Mouse (Mus musculus) hindbrain, embryonic 13.5 days (tissue): ENCODE data around the gene Lcat. TPM values are rescaled to one million over a fixed set of nuclear protein-coding genes. Genes with fewer than 3 reads are reported as not detected.
"Not testable (repeated sequence)": the region's sequence is repeated elsewhere in the genome, so short reads cannot be mapped to it uniquely, and the experiment has no call there.

Source experiments
- ATAC-seq: fragments of 200-750 bp; cut with Nextera tagmentation; 2 replicates; pipeline ENCODE4 v1.8.0; 2017; ENCODE audit warnings: moderate TSS enrichment; ENCODE audit not compliant: low FRiP score
- H3K27ac ChIP-seq: fragments of 300-500 bp; sonication (generic); 2 replicates; pipeline ENCODE4 v1.5.1; 2015; ENCODE audit warnings: inconsistent platforms, mild to moderate bottlenecking, moderate library complexity
- H3K27me3 ChIP-seq: fragments of 300-500 bp; sonication (generic); 2 replicates; pipeline ENCODE4 v1.6.1; 2015; ENCODE audit warnings: mild to moderate bottlenecking, inconsistent platforms
- H3K36me3 ChIP-seq: fragments of 300-500 bp; sonication (generic); 2 replicates; pipeline ENCODE4 v1.6.1; 2015; ENCODE audit warnings: mild to moderate bottlenecking, inconsistent platforms
- H3K4me1 ChIP-seq: fragments of 300-500 bp; sonication (generic); replicated peaks from 2 replicates; pipeline ENCODE4 v1.6.1; 2015; ENCODE audit warnings: inconsistent platforms
- H3K4me2 ChIP-seq: fragments of 300-500 bp; sonication (generic); 2 replicates; pipeline ENCODE4 v1.6.1; 2015; ENCODE audit warnings: inconsistent platforms, mild to moderate bottlenecking, moderate library complexity
- H3K4me3 ChIP-seq: fragments of 300-500 bp; sonication (generic); 2 replicates; pipeline ENCODE4 v1.5.1; 2015; ENCODE audit warnings: mild to moderate bottlenecking, inconsistent platforms
- H3K9ac ChIP-seq: fragments of 300-500 bp; sonication (generic); 2 replicates; pipeline ENCODE4 v1.6.1; 2015; ENCODE audit warnings: mild to moderate bottlenecking, inconsistent platforms
- H3K9me3 ChIP-seq: fragments of 300-500 bp; sonication (generic); 2 replicates; pipeline ENCODE4 v1.6.1; 2016; ENCODE audit warnings: inconsistent platforms
- WGBS: fragments of 180-500 bp; shearing (Covaris S2); methylation state at CpG from one replicate; pipeline ENCODE4 v1.1.7; 2015; 5-methylcytosine and 5-hydroxymethylcytosine counted together
- polyA plus RNA-seq: library from polyadenylated mRNA; unstranded; fragments of >200 nt; fragmentation: Nextera tagmentation; extraction: Ambion mirVana; gene quantifications from 2 replicates; pipeline ENCODE4 v1.2.1, GENCODE M21; 2015

Gene Lcat
- 0.90 and 1.0 TPM in 2 replicates for polyA plus RNA-seq

DNA sequence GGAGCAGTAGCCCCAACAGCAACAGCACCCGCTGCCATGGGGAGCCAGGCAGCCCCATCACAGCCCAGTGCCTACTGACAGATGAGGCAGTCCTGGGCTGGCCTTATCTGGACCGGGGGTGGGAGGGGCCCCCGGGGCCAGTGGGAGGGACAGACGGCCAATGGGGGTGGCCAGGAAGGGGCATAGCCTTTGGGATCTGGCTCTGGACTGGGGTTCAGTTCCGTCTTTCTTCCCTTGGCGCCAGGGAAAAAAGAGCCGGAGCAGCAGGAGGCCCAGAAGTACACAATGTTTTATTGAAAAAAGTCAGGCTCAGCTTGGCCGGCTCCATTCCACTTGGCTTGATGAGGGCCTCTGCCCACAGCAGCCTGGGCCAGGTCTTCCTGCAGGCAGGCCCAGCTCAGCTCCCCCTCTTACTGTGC lies at the start of gene Lcat:
TSS of gene Lcat (minus strand) at position 62 of the 419 bp plus-strand sequence.
- WGBS: 54% methylated on average over 8 of the region's 8 CpGs
- Histone ChIP-seq H3K9me3 (no peaks in the 10 kb centered on the region), H3K27ac (no peak within 1 kb of the TSS), H3K4me3 (no peak within 1 kb of the TSS), H3K27me3 (no peaks in the 10 kb centered on the region), H3K36me3 (peaks cover 7% of the 10 kb centered on the region; the same call in 1 of the 2 replicates), H3K4me2 (no peak within 1 kb of the TSS), H3K9ac (no peak within 1 kb of the TSS), H3K4me1 (peaks cover 4% of the 10 kb centered on the region)
- no peak for ATAC-seq

DNA sequence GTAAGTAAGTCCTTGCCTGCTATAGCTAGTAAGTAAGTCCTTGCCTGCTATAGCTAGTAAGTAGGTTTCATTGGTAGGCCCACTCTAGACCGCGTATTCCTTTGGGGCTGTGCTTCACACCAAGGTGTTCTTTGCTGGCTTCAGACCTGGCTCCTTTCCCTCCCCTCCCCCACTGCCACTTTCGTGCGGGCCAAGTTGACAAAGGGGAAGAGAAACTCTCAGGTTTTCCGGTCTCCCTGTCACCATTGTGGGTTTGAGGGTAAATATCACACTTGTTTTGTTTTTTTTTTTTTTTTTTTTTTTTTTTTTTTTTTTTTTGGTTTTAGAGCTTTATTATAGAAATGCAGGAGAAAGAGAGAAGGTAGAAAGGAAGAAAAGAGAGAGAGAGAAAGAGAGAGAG lies 49.3 kb upstream of the Lcat start:
- Histone ChIP-seq H3K27me3 (peaks cover 10% of the 10 kb centered on the region; the same call in 1 of the 2 replicates), H3K4me3 (no peak overlapping the region), H3K4me2 (no peak overlapping the region), H3K36me3 (no peaks in the 10 kb centered on the region), H3K4me1 (peaks cover 4% of the 10 kb centered on the region; the same call in 1 of the 2 replicates), H3K9me3 (no peaks in the 10 kb centered on the region), H3K27ac (no peak overlapping the region; the same call in 1 of the 2 replicates), H3K9ac (no peak overlapping the region)
- no peak for ATAC-seq
- 71% methylated on average over 5 of the region's 5 CpGs for WGBS

DNA sequence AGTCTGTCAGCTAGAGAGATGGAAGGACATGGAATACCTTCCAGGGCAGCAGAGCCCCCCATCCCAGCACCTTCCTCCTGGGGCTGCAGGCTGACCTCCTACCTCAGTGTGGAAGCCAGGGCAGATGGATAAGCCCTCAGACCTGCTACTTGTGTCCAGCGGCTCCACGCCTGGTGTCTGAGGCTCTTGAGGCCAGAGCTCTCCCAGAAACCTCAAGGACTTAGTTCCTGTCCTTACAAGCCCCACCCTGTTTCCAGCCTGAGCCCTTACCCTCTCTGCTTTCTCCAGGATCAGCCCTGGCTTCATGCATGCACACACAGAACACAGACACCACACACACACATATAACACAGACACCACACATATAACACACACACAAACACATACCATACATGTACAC lies 48.4 kb upstream of the Lcat start:
- no peak overlapping the region for H3K27ac ChIP-seq
- no peak overlapping the region for H3K9ac ChIP-seq
- H3K4me2 ChIP-seq: no peak overlapping the region
- H3K4me3 ChIP-seq: no peak overlapping the region
- no peak for ATAC-seq
- H3K9me3 ChIP-seq: no peaks in the 10 kb centered on the region
- no peaks in the 10 kb centered on the region for H3K36me3 ChIP-seq
- H3K4me1 ChIP-seq: peaks cover 4% of the 10 kb centered on the region; the same call in 1 of the 2 replicates
- WGBS: 85% methylated on average over 2 of the region's 2 CpGs
- H3K27me3 ChIP-seq: peaks cover 10% of the 10 kb centered on the region; the same call in 1 of the 2 replicates

DNA sequence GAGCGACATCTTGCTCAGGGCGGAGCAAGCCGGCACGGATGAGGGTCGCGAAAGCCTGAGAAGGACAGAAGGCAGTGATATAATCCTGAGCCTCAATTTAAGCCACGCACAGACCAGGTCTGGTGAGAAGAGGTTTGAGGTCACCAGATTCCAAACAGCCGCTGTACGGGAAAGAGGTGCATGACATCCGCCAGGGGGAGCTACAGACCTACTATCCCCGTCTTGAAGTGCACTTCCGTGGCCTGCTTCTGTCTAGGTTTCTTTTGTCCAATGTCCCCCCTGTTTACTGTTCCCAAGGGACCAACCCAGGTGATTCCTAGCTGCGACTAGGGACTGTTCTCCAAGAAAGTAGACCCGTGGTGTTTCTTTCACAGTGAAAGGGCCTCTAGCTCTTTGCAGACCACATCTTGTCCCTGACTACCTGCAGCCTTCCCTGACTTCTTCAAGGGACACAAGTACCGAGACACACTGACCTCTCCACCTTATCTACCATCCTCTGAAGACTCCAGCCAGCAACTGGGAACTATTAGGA lies 47.7 kb upstream of the Lcat start, which contains the start of gene Dus2:
TSS of gene Dus2 (plus strand) at position 482 of the 532 bp plus-strand sequence.
- H3K36me3 ChIP-seq: no peaks in the 10 kb centered on the region
- H3K27ac ChIP-seq: no peak within 1 kb of the TSS
- no peak within 1 kb of the TSS for H3K4me3 ChIP-seq
- peaks cover 10% of the 10 kb centered on the region; the same call in 1 of the 2 replicates for H3K27me3 ChIP-seq
- no peak for ATAC-seq
- no peaks in the 10 kb centered on the region for H3K9me3 ChIP-seq
- no peak within 1 kb of the TSS for H3K9ac ChIP-seq
- 12% methylated on average over 15 of the region's 15 CpGs for WGBS
- H3K4me1 ChIP-seq: peaks cover 4% of the 10 kb centered on the region; the same call in 1 of the 2 replicates
- 0 out of 2 replicates have a peak within 1 kb of the TSS, but pooled peaks have one; percentile 16 for H3K4me2 ChIP-seq

DNA sequence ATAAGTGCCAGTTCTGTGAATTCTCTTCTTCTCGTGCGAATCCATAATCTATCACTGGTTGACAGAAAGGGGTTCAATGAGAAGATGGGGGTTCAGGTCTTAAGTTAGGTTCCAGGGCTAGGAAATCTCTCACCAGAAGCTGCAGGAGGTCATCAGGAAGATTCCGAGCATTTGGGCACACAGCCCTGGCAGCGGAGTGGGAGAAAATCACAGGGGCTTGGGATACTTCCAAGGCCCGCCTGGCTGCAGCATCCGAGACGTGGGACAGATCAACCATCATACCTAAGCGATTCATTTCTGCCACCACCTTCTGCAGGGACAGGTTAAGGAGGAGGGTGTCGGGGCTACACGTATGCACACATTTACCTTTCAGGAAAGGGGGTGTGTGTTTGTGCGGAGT lies 45.4 kb upstream of the Lcat start:
- H3K27me3 ChIP-seq: peaks cover 10% of the 10 kb centered on the region; the same call in 1 of the 2 replicates
- ATAC-seq: no peak
- WGBS: 88% methylated on average over 11 of the region's 11 CpGs
- H3K4me2 ChIP-seq: no peak overlapping the region
- H3K4me3 ChIP-seq: no peak overlapping the region
- H3K9me3 ChIP-seq: no peaks in the 10 kb centered on the region
- H3K4me1 ChIP-seq: peaks cover 4% of the 10 kb centered on the region; the same call in 1 of the 2 replicates
- no peak overlapping the region for H3K27ac ChIP-seq
- no peak overlapping the region for H3K9ac ChIP-seq
- no peaks in the 10 kb centered on the region for H3K36me3 ChIP-seq

DNA sequence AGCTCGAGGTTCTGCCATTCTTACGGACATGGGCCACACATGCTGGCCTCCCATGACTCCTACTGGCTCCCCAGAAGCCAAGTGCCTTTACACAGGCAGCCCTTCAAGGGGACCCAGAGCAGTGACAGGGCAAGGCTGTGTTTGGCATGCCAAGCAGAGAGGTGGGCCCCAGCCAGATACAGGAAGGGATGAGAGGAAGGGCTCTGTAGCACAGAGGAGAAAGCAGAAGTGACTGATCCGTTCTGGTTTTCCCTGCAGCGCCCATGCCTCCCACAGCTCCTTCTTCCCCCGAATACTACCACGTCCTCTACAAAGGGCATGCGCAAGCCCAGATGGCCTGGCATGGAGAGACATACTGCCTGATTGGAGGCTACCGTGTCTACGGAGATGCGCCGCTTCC lies 40.2 kb upstream of the Lcat start:
- H3K9me3 ChIP-seq, H3K4me2 ChIP-seq, H3K4me1 ChIP-seq, H3K27me3 ChIP-seq, ATAC-seq, H3K36me3 ChIP-seq, H3K27ac ChIP-seq, H3K9ac ChIP-seq, H3K4me3 ChIP-seq: not testable (repeated sequence)
- 86% methylated on average over 10 of the region's 11 CpGs for WGBS

DNA sequence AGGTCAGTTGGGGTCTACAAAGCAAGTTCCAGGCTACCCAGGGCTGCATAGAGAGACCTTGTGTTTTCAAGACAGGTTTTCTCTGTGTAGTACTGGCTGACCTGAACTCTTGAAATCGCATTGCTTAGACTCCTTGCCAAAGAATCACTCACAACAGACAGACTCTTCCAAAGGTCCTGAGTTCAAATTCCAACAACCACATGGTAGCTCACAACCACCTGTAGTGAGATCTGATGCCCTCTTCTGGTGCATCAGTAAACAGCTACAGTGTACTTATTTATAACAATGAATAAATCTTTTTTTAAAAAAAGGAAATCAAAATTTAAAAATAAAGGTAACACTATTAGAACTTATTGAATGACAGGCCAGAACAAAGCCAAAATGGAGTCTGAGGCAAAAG lies 38.0 kb upstream of the Lcat start:
- Histone ChIP-seq H3K4me2 (no peak overlapping the region), H3K9ac (no peak overlapping the region), H3K4me3 (no peak overlapping the region), H3K4me1 (no peaks in the 10 kb centered on the region), H3K27ac (no peak overlapping the region), H3K36me3 (no peaks in the 10 kb centered on the region), H3K9me3 (no peaks in the 10 kb centered on the region), H3K27me3 (no peaks in the 10 kb centered on the region)
- WGBS: 94% methylated on average over 1 of the region's 1 CpGs
- ATAC-seq: no peak

DNA sequence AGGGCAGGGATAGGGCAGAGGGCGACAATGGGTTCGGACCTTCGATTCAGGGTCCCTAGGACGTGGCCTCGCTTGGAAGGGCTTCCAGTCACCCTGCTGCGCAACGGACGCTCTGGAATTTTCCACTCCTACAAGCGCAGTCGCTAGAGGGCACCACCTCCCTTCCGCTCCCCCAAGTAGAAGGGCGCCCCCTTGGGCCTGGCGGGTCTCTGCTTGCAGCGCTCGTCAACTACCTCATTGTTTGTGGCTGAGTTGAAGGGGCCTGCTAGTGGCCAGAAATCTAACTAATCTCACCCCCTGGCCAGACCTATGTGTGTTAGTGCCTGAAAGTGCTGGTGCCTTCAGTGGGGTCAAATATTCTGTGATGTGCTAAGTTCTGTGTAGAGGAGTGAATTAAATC lies 36.1 kb upstream of the Lcat start, which contains the start of gene Dpep3:
TSS of gene Dpep3 (minus strand) at position 105 of the 400 bp plus-strand sequence.
- H3K4me2 ChIP-seq: no peak within 1 kb of the TSS
- no peak for ATAC-seq
- H3K27me3 ChIP-seq: no peaks in the 10 kb centered on the region
- H3K4me1 ChIP-seq: no peaks in the 10 kb centered on the region
- H3K4me3 ChIP-seq: no peak within 1 kb of the TSS
- H3K36me3 ChIP-seq: no peaks in the 10 kb centered on the region
- H3K9ac ChIP-seq: no peak within 1 kb of the TSS
- no peak within 1 kb of the TSS for H3K27ac ChIP-seq
- no peaks in the 10 kb centered on the region for H3K9me3 ChIP-seq
- 92% methylated on average over 15 of the region's 15 CpGs for WGBS

DNA sequence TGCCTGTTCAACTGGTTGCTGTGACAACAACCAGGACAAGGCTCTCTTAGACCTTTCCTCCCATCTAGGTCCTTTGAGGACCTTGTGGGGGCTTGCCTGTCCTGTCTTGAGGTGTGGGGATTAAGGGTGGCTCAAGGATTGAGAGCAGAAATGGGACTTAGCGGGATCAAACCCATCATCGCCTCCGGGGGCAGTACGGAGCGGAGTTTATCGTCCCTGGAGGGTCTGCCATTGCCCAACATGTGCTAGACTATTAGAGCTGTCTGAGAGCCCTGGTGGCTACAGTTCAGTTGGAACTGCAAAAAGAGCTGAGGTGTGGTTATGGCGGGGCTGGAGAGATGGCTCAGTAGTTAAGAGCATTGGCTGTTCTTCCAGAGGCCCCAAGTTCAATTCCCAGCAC lies 32.2 kb upstream of the Lcat start:
- WGBS: 65% methylated on average over 7 of the region's 7 CpGs
- Histone ChIP-seq H3K4me2 (no peak overlapping the region), H3K9ac (no peak overlapping the region), H3K9me3 (no peaks in the 10 kb centered on the region), H3K4me3 (no peak overlapping the region), H3K36me3 (no peaks in the 10 kb centered on the region), H3K27me3 (no peaks in the 10 kb centered on the region), H3K4me1 (no peaks in the 10 kb centered on the region), H3K27ac (no peak overlapping the region)
- ATAC-seq: no peak

DNA sequence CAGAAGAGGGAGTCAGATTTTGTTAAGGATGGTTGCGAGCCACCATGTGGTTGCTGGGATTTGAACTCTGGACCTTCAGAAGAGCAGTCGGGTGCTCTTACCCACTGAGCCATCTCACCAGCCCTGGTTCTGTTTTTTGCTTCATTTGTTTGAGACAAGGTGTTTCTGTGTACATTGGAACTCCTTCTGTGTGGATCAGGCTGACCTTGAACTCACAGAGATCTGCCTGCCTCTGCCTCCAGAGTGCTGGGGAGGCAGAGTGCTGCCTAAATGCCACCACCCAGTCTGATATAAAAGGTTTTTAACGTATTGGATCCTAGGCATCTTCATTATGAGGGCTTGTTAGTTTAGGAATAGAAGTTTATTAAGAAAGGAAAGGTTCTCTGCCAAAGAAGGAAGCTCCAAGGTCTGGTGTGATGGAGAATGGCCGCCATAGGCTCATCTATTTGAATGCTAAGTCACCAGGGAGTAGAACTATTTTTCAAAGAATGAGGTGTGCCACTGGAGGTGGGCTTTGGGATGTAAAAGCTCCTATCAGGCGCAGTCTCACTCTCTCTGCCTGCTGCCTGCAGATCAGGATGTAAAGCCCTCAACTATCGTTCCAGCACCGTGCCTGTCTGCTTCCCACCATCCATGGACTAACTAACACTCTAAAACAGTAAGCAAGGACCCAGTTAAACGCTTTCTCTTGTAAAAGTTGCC lies 28.0 kb upstream of the Lcat start:
- Histone ChIP-seq H3K4me1 (peaks cover 4% of the 10 kb centered on the region; the same call in 1 of the 2 replicates), H3K4me2 (no peak overlapping the region), H3K9ac (no peak overlapping the region), H3K4me3 (no peak overlapping the region), H3K27ac (no peak overlapping the region), H3K27me3 (peaks cover 21% of the 10 kb centered on the region), H3K36me3 (no peaks in the 10 kb centered on the region), H3K9me3 (no peaks in the 10 kb centered on the region)
- no peak for ATAC-seq
- WGBS: 82% methylated on average over 8 of the region's 8 CpGs

DNA sequence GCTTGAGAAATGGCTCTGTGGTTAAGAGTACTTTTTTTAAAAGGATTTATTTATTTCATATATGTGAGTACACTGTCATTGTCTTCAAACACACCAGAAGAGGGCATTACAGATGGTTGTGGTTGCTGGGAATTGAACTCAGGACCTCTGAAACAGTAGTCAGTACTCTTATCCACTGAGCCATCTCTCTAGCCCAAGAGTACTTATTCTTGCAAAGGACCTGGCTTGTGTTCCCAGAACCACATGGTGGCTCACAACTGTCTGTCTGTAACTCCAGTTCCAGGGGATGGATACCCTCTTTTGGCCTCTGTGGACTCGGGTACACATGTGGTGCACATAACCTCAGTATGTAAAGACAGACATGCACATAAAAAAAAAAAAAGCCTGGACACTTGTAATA lies 26.2 kb upstream of the Lcat start:
- H3K9ac ChIP-seq: no peak overlapping the region
- no peak for ATAC-seq
- H3K27me3 ChIP-seq: peaks cover 39% of the 10 kb centered on the region
- no peaks in the 10 kb centered on the region for H3K36me3 ChIP-seq
- H3K9me3 ChIP-seq: no peaks in the 10 kb centered on the region
- 94% methylated on average over 1 of the region's 1 CpGs for WGBS
- no peak overlapping the region for H3K27ac ChIP-seq
- H3K4me1 ChIP-seq: peaks cover 12% of the 10 kb centered on the region
- no peak overlapping the region for H3K4me2 ChIP-seq
- H3K4me3 ChIP-seq: no peak overlapping the region

DNA sequence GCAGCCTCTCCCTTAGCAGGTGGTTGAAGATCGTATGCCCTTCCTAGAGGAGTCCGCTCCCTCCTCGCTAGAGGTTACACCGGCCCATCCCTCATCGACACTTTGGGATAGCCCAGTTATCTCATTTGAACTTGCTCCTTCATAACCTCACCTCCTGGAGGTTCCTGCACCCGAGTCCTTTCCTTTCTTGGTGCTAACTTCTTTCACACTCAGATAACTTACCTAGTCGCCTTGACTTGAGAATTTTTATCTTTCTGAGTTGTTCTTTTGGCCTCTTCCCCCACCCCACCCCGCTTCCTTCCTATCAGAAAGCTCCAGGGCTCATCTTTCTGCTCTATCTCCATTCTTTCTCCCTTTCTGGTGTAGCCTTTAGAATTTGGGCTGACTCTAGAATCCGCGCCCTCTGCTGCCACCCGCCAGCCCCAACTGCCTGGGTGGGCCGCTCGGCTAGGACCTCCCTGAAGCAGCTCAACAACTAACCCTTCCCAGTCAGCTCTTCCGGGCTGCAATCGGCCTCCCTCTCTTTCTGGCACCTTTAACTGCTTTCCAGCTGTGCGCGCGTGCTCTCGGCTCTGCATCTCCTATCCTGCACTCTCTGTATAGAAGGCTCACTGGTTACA lies 23.6 kb upstream of the Lcat start:
- Histone ChIP-seq H3K36me3 (no peaks in the 10 kb centered on the region), H3K4me1 (peaks cover 12% of the 10 kb centered on the region), H3K9ac (no peak overlapping the region), H3K27me3 (peaks cover 47% of the 10 kb centered on the region), H3K4me3 (no peak overlapping the region), H3K9me3 (no peaks in the 10 kb centered on the region), H3K27ac (no peak overlapping the region), H3K4me2 (peak overlapping the region; percentile 16; the same call in 1 of the 2 replicates)
- WGBS: 7% methylated on average over 19 of the region's 19 CpGs
- no peak for ATAC-seq
